Mouse (Mus musculus): ENCODE measurements at regions not wholly inside any gene's neighbourhood (a gene's known extent, or its start where the extent isn't known, plus 50 kb on each side); places are given as distances from the start of the nearest gene placed in this dataset.

DNA sequence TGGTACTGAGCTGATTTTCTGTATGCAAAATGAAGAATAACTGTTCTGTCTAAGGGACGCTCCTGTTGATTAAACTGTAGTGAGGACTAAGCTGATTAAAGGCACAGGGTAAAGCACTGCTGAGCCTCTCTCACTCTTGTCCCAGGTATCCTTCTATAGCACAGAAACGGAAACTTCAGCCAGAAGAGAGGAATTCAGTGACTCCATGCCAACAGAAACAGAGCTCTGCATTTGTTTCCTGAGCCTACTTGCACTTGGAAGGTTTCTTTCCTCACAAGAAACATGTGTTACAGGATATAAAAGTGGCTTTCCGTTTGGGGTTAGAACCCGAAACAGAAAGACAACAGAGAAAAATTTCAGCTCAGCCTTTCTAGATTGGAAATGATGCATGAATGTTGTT lies 328.9 kb upstream of the Adamts9 start:
- ATAC-seq, result no peak
- no peaks in the 10 kb centered on the region for H3K4me1 ChIP-seq
- no peaks in the 10 kb centered on the region for H3K9me3 ChIP-seq (replicated peaks)
- H3K9ac ChIP-seq, result no peak overlapping the region
- H3K36me3 ChIP-seq, result no peaks in the 10 kb centered on the region
- no peak overlapping the region for H3K4me2 ChIP-seq
- H3K4me3 ChIP-seq, result no peak overlapping the region
- 53% methylated on average over 4 of the region's 4 CpGs for WGBS (ENCODE audit: insufficient replicate concordance)
- no peaks in the 10 kb centered on the region for H3K27me3 ChIP-seq (replicated peaks)
- H3K27ac ChIP-seq, result no peak overlapping the region

DNA sequence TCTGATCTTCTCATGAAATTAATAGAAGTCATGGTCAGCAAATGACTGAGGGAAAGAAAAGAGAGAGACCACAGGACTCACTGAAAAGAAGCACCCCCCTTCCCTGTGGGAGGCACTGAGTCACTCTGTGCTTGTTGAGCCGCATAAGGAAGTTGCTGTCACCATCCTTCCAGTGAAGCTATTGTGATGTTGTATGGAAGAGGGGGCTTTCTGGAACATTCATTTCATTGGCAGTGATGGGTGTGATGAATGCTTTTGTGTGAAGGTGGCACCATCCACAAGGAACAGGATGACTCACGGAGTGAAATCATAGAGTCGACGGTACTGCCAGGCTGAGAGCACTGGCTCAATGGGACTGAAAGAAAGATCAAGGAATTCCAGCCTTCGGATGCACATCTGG lies 323.5 kb upstream of the Adamts9 start:
- H3K4me2 ChIP-seq, result no peak overlapping the region
- H3K27me3 ChIP-seq (replicated peaks), result no peaks in the 10 kb centered on the region
- H3K4me3 ChIP-seq, result no peak overlapping the region
- H3K9me3 ChIP-seq (replicated peaks), result no peaks in the 10 kb centered on the region
- no peaks in the 10 kb centered on the region for H3K36me3 ChIP-seq
- no peaks in the 10 kb centered on the region for H3K4me1 ChIP-seq
- ATAC-seq, result no peak
- no peak overlapping the region for H3K9ac ChIP-seq
- H3K27ac ChIP-seq, result no peak overlapping the region
- WGBS (ENCODE audit: insufficient replicate concordance), result 69% methylated on average over 5 of the region's 5 CpGs

DNA sequence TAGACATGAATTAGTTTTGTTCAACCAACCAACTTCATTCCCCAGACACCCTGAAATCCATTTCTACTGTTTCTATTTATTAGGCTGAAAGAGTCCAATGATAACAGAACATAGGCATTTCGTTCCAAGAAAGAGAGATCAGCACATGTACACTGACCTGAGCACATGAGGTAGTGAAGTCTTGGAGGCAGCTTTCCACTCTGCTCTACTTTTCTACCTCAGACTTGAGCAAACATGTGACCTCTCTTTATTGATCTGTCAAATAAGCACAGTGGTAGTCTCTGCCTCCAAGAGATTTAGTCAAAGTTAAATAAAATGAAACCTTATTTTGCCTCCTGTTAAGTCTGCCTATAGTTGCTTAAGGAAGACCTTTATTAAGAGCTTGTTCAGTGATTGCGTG lies 321.9 kb upstream of the Adamts9 start:
- H3K4me2 ChIP-seq, result no peak overlapping the region
- no peak overlapping the region for H3K9ac ChIP-seq
- H3K27me3 ChIP-seq (replicated peaks), result no peaks in the 10 kb centered on the region
- no peaks in the 10 kb centered on the region for H3K36me3 ChIP-seq
- no peaks in the 10 kb centered on the region for H3K4me1 ChIP-seq
- no peaks in the 10 kb centered on the region for H3K9me3 ChIP-seq (replicated peaks)
- no peak overlapping the region for H3K4me3 ChIP-seq
- ATAC-seq, result no peak
- H3K27ac ChIP-seq, result no peak overlapping the region
- WGBS (ENCODE audit: insufficient replicate concordance), result 62% methylated on average over 2 of the region's 2 CpGs

- no peaks in the 10 kb centered on the region for H3K27me3 ChIP-seq (replicated peaks)
- no peaks in the 10 kb centered on the region for H3K4me1 ChIP-seq
- no peak overlapping the region for H3K27ac ChIP-seq
- no peaks in the 10 kb centered on the region for H3K36me3 ChIP-seq
- no peak overlapping the region for H3K4me3 ChIP-seq
- no peak overlapping the region for H3K4me2 ChIP-seq
- 74% methylated on average over 4 of the region's 4 CpGs for WGBS (ENCODE audit: insufficient replicate concordance)
- ATAC-seq, result no peak
- no peak overlapping the region for H3K9ac ChIP-seq
- H3K9me3 ChIP-seq (replicated peaks), result no peaks in the 10 kb centered on the region
Measured at GRCm38 (mm10) chr6:93260827-93261226, 317.5 kb upstream of the Adamts9 start.

- Histone ChIP-seq H3K27me3 (replicated peaks) (no peaks in the 10 kb centered on the region), H3K27ac (no peak overlapping the region), H3K36me3 (no peaks in the 10 kb centered on the region), H3K9ac (no peak overlapping the region), H3K4me2 (no peak overlapping the region), H3K9me3 (replicated peaks) (no peaks in the 10 kb centered on the region), H3K4me3 (no peak overlapping the region), H3K4me1 (no peaks in the 10 kb centered on the region)
- no peak for ATAC-seq
- 51% methylated on average over 5 of the region's 5 CpGs for WGBS (ENCODE audit: insufficient replicate concordance)
Measured at GRCm38 (mm10) chr6:93257130-93257841, 314.0 kb upstream of the Adamts9 start.

DNA sequence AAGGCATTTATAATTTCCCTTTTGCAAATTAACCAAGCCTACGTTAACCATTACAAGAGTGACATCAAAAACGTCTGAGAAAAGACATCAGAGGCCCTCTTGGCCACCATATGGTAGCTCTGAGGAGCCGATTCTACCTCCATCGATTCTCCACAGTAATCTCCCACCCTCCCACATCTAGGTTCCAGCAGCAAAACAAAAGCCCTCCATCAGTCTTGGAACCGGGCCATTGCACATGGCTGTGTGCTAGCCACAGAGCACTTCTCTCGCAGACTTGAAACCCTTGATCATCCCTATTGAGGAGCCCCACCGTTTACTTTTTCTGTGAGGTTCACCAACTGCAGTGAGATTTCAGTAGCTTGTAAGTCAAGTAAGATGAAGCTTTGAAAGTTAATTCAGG lies 310.5 kb upstream of the Adamts9 start:
- Histone ChIP-seq H3K27ac (no peak overlapping the region), H3K9ac (no peak overlapping the region), H3K4me3 (no peak overlapping the region), H3K4me1 (no peaks in the 10 kb centered on the region), H3K4me2 (no peak overlapping the region), H3K9me3 (replicated peaks) (no peaks in the 10 kb centered on the region), H3K27me3 (replicated peaks) (no peaks in the 10 kb centered on the region), H3K36me3 (no peaks in the 10 kb centered on the region)
- ATAC-seq, result no peak
- 62% methylated on average over 7 of the region's 7 CpGs for WGBS (ENCODE audit: insufficient replicate concordance)

- 73% methylated on average over 4 of the region's 4 CpGs for WGBS (ENCODE audit: insufficient replicate concordance)
- H3K4me3 ChIP-seq, result no peak overlapping the region
- no peak for ATAC-seq
- no peaks in the 10 kb centered on the region for H3K4me1 ChIP-seq
- H3K4me2 ChIP-seq, result no peak overlapping the region
- H3K27ac ChIP-seq, result no peak overlapping the region
- H3K36me3 ChIP-seq, result no peaks in the 10 kb centered on the region
- H3K9me3 ChIP-seq (replicated peaks), result no peaks in the 10 kb centered on the region
- no peak overlapping the region for H3K9ac ChIP-seq
- no peaks in the 10 kb centered on the region for H3K27me3 ChIP-seq (replicated peaks)
Measured at GRCm38 (mm10) chr6:93248973-93249372, 305.7 kb upstream of the Adamts9 start.

DNA sequence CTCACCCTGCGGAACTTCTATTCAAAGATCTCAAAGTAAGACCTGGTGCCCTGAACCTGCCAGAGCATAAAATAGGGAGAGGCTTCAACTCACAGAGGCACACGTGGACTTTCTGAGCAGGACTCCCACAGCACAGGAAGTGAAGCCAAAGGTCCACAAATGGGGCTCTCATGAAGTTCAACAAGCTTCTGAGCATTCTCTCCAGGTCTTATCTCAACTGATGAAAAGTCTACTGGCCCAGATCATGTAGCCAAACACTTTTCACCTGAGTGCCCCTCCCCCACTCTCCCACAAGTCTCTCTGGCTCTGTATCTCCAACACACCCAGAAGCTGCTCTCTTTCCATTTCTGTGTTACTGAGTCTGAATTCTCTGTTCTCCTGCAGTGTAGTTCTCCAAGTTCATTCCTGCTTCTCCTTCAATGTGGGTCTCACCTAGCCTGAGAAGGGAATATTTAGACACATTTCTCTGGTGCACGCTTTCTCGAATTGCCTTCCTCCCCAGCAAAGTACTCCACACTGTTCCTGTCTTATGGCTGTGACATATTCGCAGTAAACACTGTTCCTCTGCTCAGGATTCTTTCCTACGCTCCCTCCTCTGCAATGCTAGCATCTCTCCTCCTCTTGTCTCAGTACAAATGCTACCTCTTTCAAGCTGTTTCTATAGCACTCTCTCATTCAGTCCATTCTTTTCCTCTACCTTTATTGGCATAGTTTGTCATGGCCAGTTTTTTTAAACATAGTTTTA lies 303.4 kb upstream of the Adamts9 start:
- H3K9me3 ChIP-seq (replicated peaks), result no peaks in the 10 kb centered on the region
- no peak overlapping the region for H3K4me2 ChIP-seq
- H3K27ac ChIP-seq, result no peak overlapping the region
- ATAC-seq, result no peak
- H3K4me3 ChIP-seq, result no peak overlapping the region
- no peaks in the 10 kb centered on the region for H3K36me3 ChIP-seq
- 60% methylated on average over 6 of the region's 6 CpGs for WGBS (ENCODE audit: insufficient replicate concordance)
- no peaks in the 10 kb centered on the region for H3K27me3 ChIP-seq (replicated peaks)
- no peak overlapping the region for H3K9ac ChIP-seq
- no peaks in the 10 kb centered on the region for H3K4me1 ChIP-seq

DNA sequence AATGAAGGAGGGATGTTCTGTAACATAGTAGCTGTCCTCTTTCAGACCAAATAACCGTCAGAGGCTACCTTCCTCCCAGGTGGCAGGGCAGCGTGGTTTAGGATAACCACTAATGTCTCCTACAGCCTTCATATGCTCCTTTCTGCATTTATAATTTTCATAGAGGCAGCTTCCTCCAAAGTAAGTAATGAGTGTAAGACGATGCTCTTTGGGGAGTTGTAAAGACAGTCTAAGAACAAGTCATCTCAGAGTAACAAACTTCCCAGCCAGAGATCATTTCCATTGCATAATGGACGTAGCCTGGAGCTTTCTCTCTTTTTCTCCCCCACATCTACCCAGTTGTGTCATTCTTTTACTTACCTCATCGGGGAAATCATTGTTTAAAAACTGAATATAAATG lies 292.3 kb upstream of the Adamts9 start:
- 63% methylated on average over 5 of the region's 5 CpGs for WGBS (ENCODE audit: insufficient replicate concordance)
- Histone ChIP-seq H3K4me3 (no peak overlapping the region), H3K36me3 (no peaks in the 10 kb centered on the region), H3K9me3 (replicated peaks) (no peaks in the 10 kb centered on the region), H3K27me3 (replicated peaks) (no peaks in the 10 kb centered on the region), H3K9ac (no peak overlapping the region), H3K27ac (no peak overlapping the region), H3K4me1 (no peaks in the 10 kb centered on the region), H3K4me2 (no peak overlapping the region)
- ATAC-seq, result no peak

GRCm38 (mm10) chr6:93232636-93233035 lies 289.3 kb upstream of the Adamts9 start:
- Histone ChIP-seq H3K27me3 (replicated peaks) (no peaks in the 10 kb centered on the region), H3K9ac (no peak overlapping the region), H3K9me3 (replicated peaks) (no peaks in the 10 kb centered on the region), H3K4me1 (no peaks in the 10 kb centered on the region), H3K36me3 (no peaks in the 10 kb centered on the region), H3K4me2 (no peak overlapping the region), H3K27ac (no peak overlapping the region), H3K4me3 (no peak overlapping the region)
- ATAC-seq, result no peak
- 67% methylated on average over 9 of the region's 9 CpGs for WGBS (ENCODE audit: insufficient replicate concordance)

- no peak overlapping the region for H3K27ac ChIP-seq
- no peaks in the 10 kb centered on the region for H3K4me1 ChIP-seq
- no peak overlapping the region for H3K4me2 ChIP-seq
- H3K36me3 ChIP-seq, result no peaks in the 10 kb centered on the region
- 65% methylated on average over 5 of the region's 5 CpGs for WGBS (ENCODE audit: insufficient replicate concordance)
- H3K9ac ChIP-seq, result no peak overlapping the region
- no peaks in the 10 kb centered on the region for H3K27me3 ChIP-seq (replicated peaks)
- ATAC-seq, result no peak
- H3K9me3 ChIP-seq (replicated peaks), result no peaks in the 10 kb centered on the region
- no peak overlapping the region for H3K4me3 ChIP-seq
Measured at GRCm38 (mm10) chr6:93230450-93230849, 287.2 kb upstream of the Adamts9 start.

- Histone ChIP-seq H3K9me3 (replicated peaks) (no peaks in the 10 kb centered on the region), H3K4me3 (no peak overlapping the region), H3K9ac (no peak overlapping the region), H3K27me3 (replicated peaks) (no peaks in the 10 kb centered on the region), H3K4me1 (no peaks in the 10 kb centered on the region), H3K4me2 (no peak overlapping the region), H3K36me3 (no peaks in the 10 kb centered on the region), H3K27ac (no peak overlapping the region)
- WGBS (ENCODE audit: insufficient replicate concordance), result 64% methylated on average over 2 of the region's 2 CpGs
- no peak for ATAC-seq
Measured at GRCm38 (mm10) chr6:93229320-93229719, 286.0 kb upstream of the Adamts9 start.
